Mouse (Mus musculus) liver, adult 2 months (tissue): ENCODE data around the gene Golga7b. TPM values are rescaled to one million over a fixed set of nuclear protein-coding genes. Genes with fewer than 3 reads are reported as not detected.

Experiments
- DNase-seq: peaks from one replicate; pipeline ENCODE4 v3.0.0-alpha.2; 2011; ENCODE audit warnings: low read depth, low spot score; ENCODE audit errors: extremely low read depth
- H3K27ac ChIP-seq: fragments of 200-500 bp; replicated peaks from 2 replicates; pipeline ENCODE4 v1.5.1; 2012; ENCODE audit warnings: low read depth, mild to moderate bottlenecking, control low read depth, inconsistent platforms, low read length; ENCODE audit not compliant: insufficient read depth
- H3K27me3 ChIP-seq: fragments of 200-500 bp; 2 replicates; pipeline ENCODE4 v1.6.1; 2012; ENCODE audit warnings: mild to moderate bottlenecking, moderate library complexity, low read length, inconsistent platforms; ENCODE audit not compliant: control insufficient read depth, insufficient read depth
- H3K36me3 ChIP-seq: fragments of 200-500 bp; 2 replicates; pipeline ENCODE4 v1.6.1; 2012; ENCODE audit warnings: low read length, inconsistent platforms; ENCODE audit not compliant: control insufficient read depth, insufficient read depth
- H3K4me1 ChIP-seq: fragments of 200-500 bp; 2 replicates; pipeline ENCODE4 v1.6.1; 2011; ENCODE audit warnings: low read length; ENCODE audit not compliant: control insufficient read depth, insufficient read depth
- H3K4me3 ChIP-seq: fragments of 200-500 bp; 2 replicates; pipeline ENCODE4 v1.5.1; 2011; ENCODE audit warnings: low read depth, mild to moderate bottlenecking, control low read depth, low read length, moderate library complexity; ENCODE audit not compliant: insufficient read depth
- H3K79me2 ChIP-seq: fragments of 200-500 bp; 2 replicates; pipeline ENCODE4 v1.6.1; 2012; ENCODE audit warnings: inconsistent platforms, mild to moderate bottlenecking, low read length, moderate library complexity; ENCODE audit not compliant: control insufficient read depth, insufficient read depth
- H3K9ac ChIP-seq: fragments of 200-500 bp; 2 replicates; pipeline ENCODE4 v1.6.1; 2012; ENCODE audit warnings: low read depth, mild to moderate bottlenecking, control low read depth, inconsistent platforms, low read length
- CTCF ChIP-seq: fragments of 200-500 bp; IDR thresholded peaks from 2 replicates; pipeline ENCODE4 v1.5.1; 2011; ENCODE audit warnings: low read depth, low read length, control low read depth
- POLR2A ChIP-seq: fragments of 200-500 bp; IDR thresholded peaks from 2 replicates; pipeline ENCODE4 v1.6.1; 2011; ENCODE audit warnings: low read length, control low read depth; ENCODE audit not compliant: insufficient read depth; ENCODE audit errors: extremely low read depth
- WGBS: fragments of 180-500 bp; shearing (Covaris S2); methylation state at CpG from one replicate; pipeline ENCODE4 v1.1.7; 2018; 5-methylcytosine and 5-hydroxymethylcytosine counted together
- polyA plus RNA-seq: library from polyadenylated mRNA; depleted of rRNA; stranded (reverse); fragments of >200 nt; gene quantifications from 2 replicates; pipeline ENCODE4 v1.2.3, GENCODE M21; 2012; rRNA removed
- total RNA-seq: library from RNA; depleted of rRNA; stranded (reverse); fragments of >200 nt; gene quantifications from 2 replicates; pipeline ENCODE4 v1.2.3, GENCODE M21; 2014; rRNA removed

Golga7b gene
- total RNA-seq (not detected in 2 replicates), polyA plus RNA-seq (not detected in 2 replicates)

- Histone ChIP-seq H3K4me1 (no peaks in the 10 kb centered on the region), H3K9ac (no peak within 1 kb of the TSS), H3K27ac (no peak within 1 kb of the TSS), H3K4me3 (no peak within 1 kb of the TSS), H3K79me2 (no peaks in the 10 kb centered on the region), H3K27me3 (no peaks in the 10 kb centered on the region), H3K36me3 (no peaks in the 10 kb centered on the region)
- no peak for DNase-seq
- WGBS, result 58% methylated on average over 3 of the region's 3 CpGs
- no peak for TF ChIP-seq POLR2A
These were observed at the start of gene Golga7b for GRCm38 (mm10) chr19:42247519-42247918. Gene Golga7b (plus strand): TSS chr19:42247574.

GRCm38 (mm10) chr19:42198026-42198425 lies 49.3 kb upstream of the Golga7b start:
- H3K36me3 ChIP-seq, result no peaks in the 10 kb centered on the region
- no peaks in the 10 kb centered on the region for H3K4me1 ChIP-seq
- H3K27me3 ChIP-seq, result peaks cover 8% of the 10 kb centered on the region
- H3K4me3 ChIP-seq, result no peak overlapping the region
- no peak for DNase-seq
- WGBS, result 74% methylated on average over 11 of the region's 11 CpGs
- no peak overlapping the region for H3K27ac ChIP-seq
- H3K79me2 ChIP-seq, result no peaks in the 10 kb centered on the region
- no peak for TF ChIP-seq POLR2A
- TF ChIP-seq CTCF, result no peak
- H3K9ac ChIP-seq, result no peak overlapping the region

- Histone ChIP-seq H3K79me2 (no peaks in the 10 kb centered on the region), H3K36me3 (no peaks in the 10 kb centered on the region), H3K27me3 (peaks cover 8% of the 10 kb centered on the region), H3K4me3 (no peak within 1 kb of the TSS), H3K27ac (no peak within 1 kb of the TSS), H3K9ac (no peak within 1 kb of the TSS), H3K4me1 (no peaks in the 10 kb centered on the region)
- DNase-seq, result no peak
- TF ChIP-seq CTCF (no peak), POLR2A (no peak)
- 3% methylated on average over 60 of the region's 60 CpGs for WGBS
These were observed 45.5 kb upstream of the Golga7b start, which contains the start of gene Sfrp5 for GRCm38 (mm10) chr19:42201696-42202381. Gene Sfrp5 (minus strand): TSS chr19:42202252.

- no peak overlapping the region for H3K27ac ChIP-seq
- H3K79me2 ChIP-seq, result no peaks in the 10 kb centered on the region
- no peaks in the 10 kb centered on the region for H3K36me3 ChIP-seq
- no peak for TF ChIP-seq POLR2A
- TF ChIP-seq CTCF, result no peak
- no peaks in the 10 kb centered on the region for H3K4me1 ChIP-seq
- DNase-seq, result no peak
- H3K4me3 ChIP-seq, result no peak overlapping the region
- H3K9ac ChIP-seq, result no peak overlapping the region
- WGBS, result 38% methylated on average over 8 of the region's 8 CpGs
- H3K27me3 ChIP-seq, result peaks cover 8% of the 10 kb centered on the region
These were observed 44.9 kb upstream of the Golga7b start for GRCm38 (mm10) chr19:42202467-42202866.

GRCm38 (mm10) chr19:42204306-42204705 lies 43.1 kb upstream of the Golga7b start:
- H3K4me3 ChIP-seq, result no peak overlapping the region
- 62% methylated on average over 4 of the region's 4 CpGs for WGBS
- DNase-seq, result peak; percentile 15
- H3K9ac ChIP-seq, result no peak overlapping the region
- no peaks in the 10 kb centered on the region for H3K79me2 ChIP-seq
- no peak overlapping the region for H3K27ac ChIP-seq
- no peak for TF ChIP-seq CTCF
- TF ChIP-seq POLR2A, result no peak
- H3K4me1 ChIP-seq, result no peaks in the 10 kb centered on the region
- peaks cover 8% of the 10 kb centered on the region for H3K27me3 ChIP-seq
- H3K36me3 ChIP-seq, result no peaks in the 10 kb centered on the region

GRCm38 (mm10) chr19:42205201-42205600 lies 42.2 kb upstream of the Golga7b start:
- Histone ChIP-seq H3K4me3 (no peak overlapping the region), H3K4me1 (no peaks in the 10 kb centered on the region), H3K27ac (no peak overlapping the region), H3K9ac (no peak overlapping the region), H3K36me3 (no peaks in the 10 kb centered on the region), H3K79me2 (no peaks in the 10 kb centered on the region), H3K27me3 (peaks cover 8% of the 10 kb centered on the region)
- no peak for DNase-seq
- 87% methylated on average over 8 of the region's 8 CpGs for WGBS
- TF ChIP-seq POLR2A (no peak), CTCF (no peak)
